Mouse (Mus musculus) stomach, postnatal 0 days (tissue): ENCODE results near the gene Sorbs2.

ENCODE experiments used
- CTCF ChIP-seq: IDR thresholded peaks from 2 replicates; pipeline ENCODE4 v1.5.1; 2016; ENCODE audit warnings: antibody characterized with exemption, low read depth, mild to moderate bottlenecking, moderate library complexity
- EP300 ChIP-seq: optimal IDR thresholded peaks from 2 replicates; pipeline ENCODE3; 2016; ENCODE audit warnings: antibody characterized with exemption

DNA sequence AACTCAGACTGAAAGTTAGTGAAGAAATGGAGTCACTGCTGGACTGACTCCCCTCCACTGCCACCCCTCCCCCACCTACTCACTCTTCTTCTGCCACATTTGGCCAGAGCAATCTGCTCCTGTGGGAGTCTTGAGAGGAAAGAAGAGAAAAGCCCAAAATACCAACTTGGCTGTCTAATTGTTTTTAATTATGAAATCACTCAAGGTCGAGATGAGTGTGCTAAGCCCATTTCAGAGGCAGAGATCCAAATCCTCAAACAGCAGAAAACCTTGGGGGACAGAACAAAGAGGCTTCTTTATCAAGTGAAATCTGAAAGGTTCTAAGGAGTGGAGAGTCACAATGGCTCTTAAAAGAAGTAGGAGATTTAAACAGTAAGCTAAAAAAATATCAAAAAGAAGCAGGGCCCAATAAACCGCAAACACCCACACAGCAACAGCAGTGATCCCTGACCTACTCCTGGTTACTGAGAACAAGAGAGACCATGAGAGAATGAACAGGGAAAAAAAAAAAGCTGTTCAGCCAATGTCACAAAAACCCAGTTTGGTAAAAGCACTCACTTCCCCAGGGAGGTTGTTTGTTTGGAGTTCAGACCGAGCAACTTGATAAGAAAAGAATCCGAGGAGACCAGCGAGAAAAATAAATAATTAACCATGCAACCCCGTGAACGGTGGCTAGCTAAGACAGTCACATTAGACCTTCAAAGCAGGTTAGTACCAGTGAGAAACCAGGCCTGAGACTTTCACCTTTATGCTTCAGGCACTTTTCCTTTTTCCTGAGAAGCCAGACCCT lies 103.0 kb downstream of the Sorbs2 start:
- TF ChIP-seq CTCF (no peak), EP300 (no peak)
